Mouse (Mus musculus): ENCODE measurements at regions not wholly inside any gene's neighbourhood (a gene's known extent, or its start where the extent isn't known, plus 50 kb on each side); places are given as distances from the start of the nearest gene placed in this dataset.
A peak's percentile ranks its signal among the peaks of the same experiment; 100 is the strongest.

GRCm38 (mm10) chr11:27280791-27281190 is 687.0 kb upstream of the Vrk2 start:
- no peak for DNase-seq (ENCODE audit: extremely low spot score, low spot score)

GRCm38 (mm10) chr11:27264253-27264652 is 670.5 kb upstream of the Vrk2 start:
- peak; percentile 59 for DNase-seq (ENCODE audit: extremely low spot score, low spot score)

- no peak for DNase-seq (ENCODE audit: extremely low spot score, low spot score)
These were observed 664.7 kb upstream of the Vrk2 start for GRCm38 (mm10) chr11:27258521-27258920.

- no peak for DNase-seq (ENCODE audit: extremely low spot score, low spot score)
These were observed 642.1 kb upstream of the Vrk2 start for GRCm38 (mm10) chr11:27235884-27236283.

- DNase-seq (ENCODE audit: extremely low spot score, low spot score): no peak
These were observed 632.7 kb upstream of the Vrk2 start for GRCm38 (mm10) chr11:27226454-27226853.

GRCm38 (mm10) chr11:27222436-27222835 is 628.6 kb upstream of the Vrk2 start:
- DNase-seq (ENCODE audit: extremely low spot score, low spot score): no peak

- no peak for DNase-seq (ENCODE audit: extremely low spot score, low spot score)
These were observed 628.2 kb upstream of the Vrk2 start for GRCm38 (mm10) chr11:27221956-27222355.

GRCm38 (mm10) chr11:27219715-27220699 is 626.2 kb upstream of the Vrk2 start:
- no peak for DNase-seq (ENCODE audit: extremely low spot score, low spot score)

GRCm38 (mm10) chr11:27215752-27216151 is 622.0 kb upstream of the Vrk2 start:
- DNase-seq (ENCODE audit: extremely low spot score, low spot score): no peak

GRCm38 (mm10) chr11:27203330-27204214 is 609.8 kb upstream of the Vrk2 start:
- DNase-seq (ENCODE audit: extremely low spot score, low spot score): no peak

GRCm38 (mm10) chr11:27184035-27184434 is 590.2 kb upstream of the Vrk2 start:
- no peak for DNase-seq (ENCODE audit: extremely low spot score, low spot score)

GRCm38 (mm10) chr11:27183422-27183821 is 589.6 kb upstream of the Vrk2 start:
- DNase-seq (ENCODE audit: extremely low spot score, low spot score): no peak

- no peak for DNase-seq (ENCODE audit: extremely low spot score, low spot score)
These were observed 566.6 kb upstream of the Vrk2 start for GRCm38 (mm10) chr11:27160411-27160810.

Measured in neural tube, embryonic 10.5 days (tissue).